Mouse (Mus musculus) myocyte (in vitro differentiated cells): Measurements from ENCODE around the gene Gm42715.
"Not testable (repeated sequence)": the region's sequence is repeated elsewhere in the genome, so short reads cannot be mapped to it uniquely, and the experiment has no call there.

Source experiments
- E2F4 ChIP-seq: IDR thresholded peaks from one replicate; pipeline ENCODE4 v1.6.1; 2011; ENCODE audit warnings: mild to moderate bottlenecking, control low read depth, moderate library complexity; ENCODE audit not compliant: insufficient read depth
- MAX ChIP-seq: IDR thresholded peaks from one replicate; pipeline ENCODE4 v1.6.1; 2011; ENCODE audit warnings: low read depth, mild to moderate bottlenecking, control low read depth
- MYOD1 ChIP-seq, 3 experiments: IDR thresholded peaks; one replicate each; pipeline ENCODE4 v1.6.1; 2011; ENCODE audit warnings: control low read depth in 2 of 3, low read depth in 2 of 3, mild to moderate bottlenecking in 2 of 3, moderate library complexity in 1 of 3; ENCODE audit not compliant: insufficient read length in 2 of 3, control insufficient read depth in 1 of 3
- POLR2A ChIP-seq: IDR thresholded peaks from one replicate; pipeline ENCODE4 v1.6.1; 2011; ENCODE audit warnings: low read depth, mild to moderate bottlenecking, control low read depth, moderate library complexity; ENCODE audit not compliant: insufficient read length
- POLR2AphosphoS2 ChIP-seq: IDR thresholded peaks from one replicate; pipeline ENCODE4 v1.6.1; 2011; ENCODE audit warnings: low read depth, control low read depth; ENCODE audit not compliant: insufficient read length
- USF1 ChIP-seq: IDR thresholded peaks from one replicate; pipeline ENCODE4 v1.6.1; 2011; ENCODE audit warnings: low read depth, mild to moderate bottlenecking, control low read depth, moderate library complexity

DNA sequence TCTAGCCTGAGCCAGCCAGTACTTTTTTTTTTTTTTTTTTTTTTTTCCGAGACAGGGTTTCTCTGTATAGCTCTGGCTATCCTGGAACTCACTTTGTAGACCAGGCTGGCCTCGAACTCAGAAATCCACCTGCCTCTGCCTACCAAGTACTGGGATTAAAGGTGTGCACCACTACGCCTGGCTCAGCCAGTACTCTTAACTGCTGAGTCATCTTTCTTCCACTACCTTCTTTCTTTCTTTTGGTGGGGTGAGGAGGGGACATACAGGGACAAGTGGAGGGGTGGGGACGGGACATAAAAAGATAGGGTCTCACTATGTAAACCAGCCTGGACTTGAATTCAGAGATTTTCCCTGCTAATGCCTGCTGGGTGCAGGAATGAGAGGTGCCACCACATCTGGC lies 9.6 kb upstream of the Gm42715 start:
- TF ChIP-seq POLR2A; POLR2AphosphoS2; USF1; E2F4; MYOD1 (IDR thresholded peaks at IDR 0.05; ENCODE audit: control insufficient read depth in 1 of 3, insufficient read length in 2 of 3, low read depth in 2 of 3); MAX: not testable (repeated sequence)
